Mouse (Mus musculus) left cerebral cortex, adult 2 months (tissue): ENCODE data around the gene Slc13a1. TPM values are rescaled to one million over a fixed set of nuclear protein-coding genes. Genes with fewer than 3 reads are reported as not detected.
"Not testable (repeated sequence)": the region's sequence is repeated elsewhere in the genome, so short reads cannot be mapped to it uniquely, and the experiment has no call there.

Experiments
- DNase-seq, 2 experiments: peaks; one replicate each; pipeline ENCODE4 v3.0.0; 2021 to 2022; ENCODE audit warnings: low spot score in 2 of 2, mixed read lengths in 1 of 2; ENCODE audit errors: extremely low spot score in 1 of 2
- H3K27ac ChIP-seq: fragments of 200-600 bp; 2 replicates; pipeline ENCODE4 v1.8.1; 2022
- H3K4me3 ChIP-seq: fragments of 200-600 bp; 2 replicates; pipeline ENCODE4 v1.8.1; 2022
- CTCF ChIP-seq: fragments of 200-600 bp; IDR thresholded peaks from 2 replicates; pipeline ENCODE4 v1.8.1; 2022; ENCODE audit warnings: antibody characterized with exemption, mild to moderate bottlenecking, moderate library complexity
- intact Hi-C: fragments of 180-260 bp; cut with DNase I; formaldehyde crosslinking; loops from one replicate; pipeline ENCODE4 v1.15.1; 2025
- long read RNA-seq, 2 experiments: library from polyadenylated mRNA; stranded (forward); transcript quantifications; one replicate each; pipeline ENCODE4 v2.0.0; 2021; ENCODE audit warnings: borderline mapping rate in 2 of 2
- total RNA-seq, 2 experiments: library from RNA; stranded (reverse); gene quantifications; 2 replicates each; pipeline ENCODE4 v1.2.3; 2021

The Slc13a1 gene
- total RNA-seq = under 1 TPM; 0.41 to 0.82 TPM
- long read RNA-seq, experiment 1, partial matches to known transcripts = 1 of 1 reads
- long read RNA-seq, experiment 1, other reads (novel, unspliced or antisense) = 0 of 1 reads
- long read RNA-seq, experiment 2 = 0 reads

GRCm38 (mm10) chr6:24167734-24168327 lies at the start of gene Slc13a1:
TSS of gene Slc13a1 (minus strand) at chr6:24168092.
- intact Hi-C loops = no loop called here
- no peak for DNase-seq

GRCm38 (mm10) chr6:24207866-24208265 lies 40.0 kb upstream of the Slc13a1 start:
- no peak for TF ChIP-seq CTCF
- Histone ChIP-seq H3K27ac (no peak overlapping the region), H3K4me3 (no peak overlapping the region)
- no peak for DNase-seq
- intact Hi-C loops = no loop called here

More at GRCm38 (mm10) chr6:24167734-24168327, at the start of gene Slc13a1:
- H3K4me3 ChIP-seq = no peak within 1 kb of the TSS
- no peak for TF ChIP-seq CTCF
- no peak within 1 kb of the TSS for H3K27ac ChIP-seq

DNA sequence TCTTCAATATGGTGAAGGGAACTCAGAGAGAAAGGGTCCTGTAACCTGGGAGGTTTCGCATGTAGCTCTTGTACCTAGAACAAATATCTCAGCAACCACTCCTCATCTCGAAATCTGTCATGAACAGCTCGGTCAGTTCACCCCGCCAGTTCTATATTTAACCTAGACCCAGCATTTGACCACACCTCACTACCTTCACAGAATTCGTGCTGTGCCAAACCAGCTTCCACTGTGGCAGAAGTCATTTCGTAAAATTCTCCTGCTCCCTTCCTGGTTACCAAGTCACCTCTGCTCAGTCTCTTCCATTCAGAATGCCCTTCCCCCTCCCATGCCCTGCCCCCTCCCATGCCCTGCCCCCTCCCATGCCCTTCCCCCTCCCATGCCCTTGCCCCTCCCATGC lies 34.3 kb upstream of the Slc13a1 start:
- TF ChIP-seq CTCF = no peak
- intact Hi-C loops = no loop called here
- Histone ChIP-seq H3K27ac (no peak overlapping the region), H3K4me3 (no peak overlapping the region)
- DNase-seq = no peak

DNA sequence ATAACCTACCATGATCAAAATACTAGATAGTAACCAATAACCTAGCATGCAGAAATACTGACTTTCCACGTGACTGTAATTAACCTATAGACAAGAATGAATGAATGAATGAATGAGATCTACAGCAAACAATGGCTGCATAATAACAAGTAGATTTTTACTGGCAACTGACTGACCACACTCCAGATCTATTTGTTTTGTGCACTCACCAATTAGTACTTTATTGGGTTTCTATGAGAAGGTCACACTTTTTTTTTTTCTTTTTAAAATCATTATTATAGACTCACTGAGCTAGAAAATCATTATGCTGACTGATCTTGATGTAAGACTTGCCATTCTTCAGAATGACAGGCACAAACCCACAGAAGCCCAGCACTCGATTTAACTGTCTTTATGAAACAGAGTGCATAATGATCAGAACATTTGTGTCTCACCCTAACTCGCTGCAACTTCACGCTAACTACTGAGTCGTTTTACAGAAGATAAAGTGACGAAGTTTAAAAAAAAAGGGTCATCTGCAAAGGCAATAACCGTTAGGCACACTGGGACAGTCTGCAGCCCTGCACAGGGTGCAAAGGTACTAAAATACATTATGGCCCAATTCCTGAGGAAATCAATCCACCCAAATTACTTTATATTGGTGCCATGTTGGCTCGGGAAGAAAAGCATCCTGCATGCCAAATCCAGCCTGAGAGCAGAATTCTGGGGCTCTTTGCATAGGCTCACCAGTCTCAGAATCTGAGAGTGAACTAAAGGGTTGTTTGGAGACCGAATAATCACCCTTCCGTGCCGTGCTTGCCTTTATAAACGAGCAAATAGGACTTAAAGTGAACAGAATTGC lies 33.0 kb upstream of the Slc13a1 start:
- no peak for DNase-seq
- no peak for TF ChIP-seq CTCF
- Histone ChIP-seq H3K27ac (no peak overlapping the region), H3K4me3 (no peak overlapping the region)
- intact Hi-C loops = no loop called here

- intact Hi-C loops, H3K4me3 ChIP-seq, H3K27ac ChIP-seq, DNase-seq: not testable (repeated sequence)
Observed at GRCm38 (mm10) chr6:24197501-24198195, 29.8 kb upstream of the Slc13a1 start.

GRCm38 (mm10) chr6:24196406-24196805 lies 28.5 kb upstream of the Slc13a1 start:
- H3K4me3 ChIP-seq, H3K27ac ChIP-seq, intact Hi-C loops, DNase-seq: not testable (repeated sequence)

DNA sequence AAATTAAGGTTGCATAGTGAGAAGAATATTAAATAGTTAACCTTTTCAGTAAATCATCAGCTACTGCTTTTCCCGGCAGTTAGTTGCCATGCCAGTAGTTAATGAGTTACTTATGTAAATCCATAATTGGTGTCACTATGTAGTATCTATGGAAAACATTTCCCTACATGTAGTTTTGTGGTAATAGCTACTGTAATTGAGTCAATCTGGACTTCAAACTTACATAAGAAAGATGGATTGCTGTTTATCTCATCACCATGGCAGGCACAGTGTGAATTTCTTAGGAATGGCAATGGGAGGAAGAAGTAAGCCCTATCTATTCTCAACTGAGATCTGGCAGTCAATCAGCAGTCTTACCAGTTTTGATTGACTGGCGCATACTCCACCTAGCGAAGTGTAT lies 15.5 kb upstream of the Slc13a1 start:
- TF ChIP-seq CTCF = no peak
- no peak overlapping the region for H3K4me3 ChIP-seq
- no peak overlapping the region for H3K27ac ChIP-seq
- no peak for DNase-seq
- intact Hi-C loops = no loop called here

DNA sequence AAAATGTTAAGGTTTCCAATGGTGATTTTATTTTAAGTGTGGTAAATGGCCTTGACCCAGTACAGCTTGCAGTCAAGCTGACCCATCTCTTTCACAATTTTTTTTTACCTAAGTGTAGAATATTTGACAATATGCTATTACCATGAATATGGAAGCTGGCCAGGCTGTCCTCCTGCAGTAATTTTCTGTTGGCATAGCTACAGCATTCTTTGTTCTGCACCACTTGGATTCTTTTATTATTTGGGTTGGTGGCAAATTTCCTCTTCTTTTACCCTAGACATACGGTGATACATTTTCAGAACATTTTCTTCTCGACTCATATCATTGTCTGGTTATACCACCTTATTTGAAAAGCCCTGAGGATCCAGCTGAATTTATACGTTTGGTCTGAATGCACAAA lies 7.5 kb upstream of the Slc13a1 start:
- DNase-seq = no peak
- H3K27ac ChIP-seq = no peak overlapping the region
- intact Hi-C loops = no loop called here
- no peak for TF ChIP-seq CTCF
- H3K4me3 ChIP-seq = no peak overlapping the region

DNA sequence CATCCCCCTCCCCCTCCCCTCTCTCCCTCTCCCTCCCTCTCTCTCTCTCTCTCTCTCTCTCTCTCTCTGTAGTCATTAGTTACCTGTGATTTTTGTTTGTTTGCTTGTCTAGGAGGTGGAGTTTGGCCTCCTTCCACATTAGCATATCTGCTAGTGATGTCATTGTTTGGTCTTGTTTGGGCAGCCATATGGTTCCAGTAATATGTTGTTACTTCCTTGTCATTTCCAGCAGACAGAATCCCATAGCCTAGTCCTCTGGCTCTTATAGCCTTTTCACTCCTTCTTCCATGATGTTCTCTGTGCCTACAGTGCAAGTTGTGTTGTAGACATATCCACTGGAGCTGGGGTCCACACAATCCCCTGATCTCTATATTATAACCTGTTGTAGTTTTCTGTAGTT lies 6.1 kb upstream of the Slc13a1 start:
- Histone ChIP-seq H3K4me3 (no peak overlapping the region), H3K27ac (no peak overlapping the region)
- intact Hi-C loops = no loop called here
- no peak for TF ChIP-seq CTCF
- DNase-seq = no peak

- intact Hi-C loops = no loop called here
- no peak for TF ChIP-seq CTCF
- DNase-seq = no peak
- Histone ChIP-seq H3K4me3 (no peak overlapping the region), H3K27ac (no peak overlapping the region)
Observed at GRCm38 (mm10) chr6:24172736-24173135, 4.8 kb upstream of the Slc13a1 start.

DNA sequence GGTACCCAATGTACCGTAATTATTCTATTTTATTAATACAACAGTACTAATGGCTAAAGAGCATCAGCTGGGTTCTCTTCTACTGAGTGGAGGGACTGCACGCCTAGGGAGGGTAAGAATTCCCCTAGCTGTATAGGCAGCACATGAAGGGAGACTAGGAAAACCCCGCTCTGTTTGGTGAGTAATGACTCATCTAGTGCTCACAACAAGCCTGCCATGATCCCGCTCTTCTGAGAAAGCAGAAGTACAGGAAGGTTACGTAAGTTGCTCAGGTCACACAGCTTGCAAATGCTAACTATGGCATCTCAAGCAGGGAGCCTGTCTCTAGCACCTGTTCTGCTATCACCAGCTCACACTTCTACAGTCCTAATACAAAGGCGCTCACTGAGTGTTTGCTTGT lies 1.1 kb downstream of the Slc13a1 start:
- Histone ChIP-seq H3K4me3 (no peak overlapping the region), H3K27ac (no peak overlapping the region)
- no peak for DNase-seq
- TF ChIP-seq CTCF = no peak
- intact Hi-C loops = no loop called here

GRCm38 (mm10) chr6:24165249-24165648 lies 2.6 kb downstream of the Slc13a1 start:
- no peak for TF ChIP-seq CTCF
- intact Hi-C loops = no loop called here
- Histone ChIP-seq H3K4me3 (no peak overlapping the region), H3K27ac (no peak overlapping the region)
- DNase-seq = no peak
